Mouse (Mus musculus) erythroblast, embryonic 14.5 days (primary cell): ENCODE data around the gene Cyp4a14. TPM values are rescaled to one million over a fixed set of nuclear protein-coding genes. Genes with fewer than 3 reads are reported as not detected.
"Not testable (repeated sequence)": the region's sequence is repeated elsewhere in the genome, so short reads cannot be mapped to it uniquely, and the experiment has no call there.

Experiments used
- H3K27me3 ChIP-seq: 2 replicates; pipeline ENCODE4 v1.6.1; 2012; ENCODE audit warnings: inconsistent platforms; ENCODE audit not compliant: control insufficient read depth
- H3K36me3 ChIP-seq: 2 replicates; pipeline ENCODE4 v1.6.1; 2012; ENCODE audit warnings: mild to moderate bottlenecking, inconsistent platforms; ENCODE audit not compliant: control insufficient read depth
- H3K4me1 ChIP-seq: 2 replicates; pipeline ENCODE4 v1.6.1; 2012; ENCODE audit warnings: inconsistent platforms; ENCODE audit not compliant: control insufficient read depth
- H3K4me3 ChIP-seq: replicated peaks from 2 replicates; pipeline ENCODE3; 2012; ENCODE audit warnings: moderate library complexity, mild to moderate bottlenecking, inconsistent platforms
- H3K9me3 ChIP-seq: 2 replicates; pipeline ENCODE4 v1.6.1; 2012; ENCODE audit warnings: low read length, inconsistent platforms, mixed read lengths; ENCODE audit not compliant: control insufficient read depth
- GATA1 ChIP-seq: IDR thresholded peaks from 2 replicates; pipeline ENCODE4 v1.6.1; 2012; ENCODE audit warnings: low read length, inconsistent platforms, mixed read lengths
- TAL1 ChIP-seq: IDR thresholded peaks from 3 replicates; pipeline ENCODE4 v1.6.1; 2012; ENCODE audit warnings: low read length, inconsistent platforms, mixed read lengths
- polyA plus RNA-seq: library from polyadenylated mRNA; stranded (reverse); fragments of >175 nt; gene quantifications from 2 replicates; pipeline ENCODE4 v1.2.3, GENCODE M21; 2012

Gene Cyp4a14
- not detected in 2 replicates for polyA plus RNA-seq

GRCm38 (mm10) chr4:115496001-115496400, at the start of gene Cyp4a14:
TSS of gene Cyp4a14 (minus strand) at chr4:115496142.
- H3K4me3 ChIP-seq = no peak within 1 kb of the TSS
- H3K9me3 ChIP-seq = no peaks in the 10 kb centered on the region
- H3K27me3 ChIP-seq = no peaks in the 10 kb centered on the region
- no peaks in the 10 kb centered on the region for H3K4me1 ChIP-seq
- TF ChIP-seq GATA1 (no peak), TAL1 (no peak)
- H3K36me3 ChIP-seq = no peaks in the 10 kb centered on the region

- TF ChIP-seq GATA1 (no peak), TAL1 (no peak)
These were observed 49.2 kb upstream of the Cyp4a14 start for GRCm38 (mm10) chr4:115545101-115545500.

GRCm38 (mm10) chr4:115521766-115522165, 25.8 kb upstream of the Cyp4a14 start:
- no peaks in the 10 kb centered on the region for H3K4me1 ChIP-seq
- no peaks in the 10 kb centered on the region for H3K36me3 ChIP-seq
- H3K27me3 ChIP-seq = no peaks in the 10 kb centered on the region
- no peak for TF ChIP-seq TAL1
- TF ChIP-seq GATA1 = no peak
- no peak overlapping the region for H3K4me3 ChIP-seq
- H3K9me3 ChIP-seq = no peaks in the 10 kb centered on the region

More at GRCm38 (mm10) chr4:115545101-115545500, 49.2 kb upstream of the Cyp4a14 start:
- Histone ChIP-seq H3K36me3 (no peaks in the 10 kb centered on the region), H3K27me3 (no peaks in the 10 kb centered on the region), H3K4me3 (no peak overlapping the region), H3K9me3 (peaks cover 4% of the 10 kb centered on the region; the same call in 1 of the 2 replicates), H3K4me1 (no peaks in the 10 kb centered on the region)

DNA sequence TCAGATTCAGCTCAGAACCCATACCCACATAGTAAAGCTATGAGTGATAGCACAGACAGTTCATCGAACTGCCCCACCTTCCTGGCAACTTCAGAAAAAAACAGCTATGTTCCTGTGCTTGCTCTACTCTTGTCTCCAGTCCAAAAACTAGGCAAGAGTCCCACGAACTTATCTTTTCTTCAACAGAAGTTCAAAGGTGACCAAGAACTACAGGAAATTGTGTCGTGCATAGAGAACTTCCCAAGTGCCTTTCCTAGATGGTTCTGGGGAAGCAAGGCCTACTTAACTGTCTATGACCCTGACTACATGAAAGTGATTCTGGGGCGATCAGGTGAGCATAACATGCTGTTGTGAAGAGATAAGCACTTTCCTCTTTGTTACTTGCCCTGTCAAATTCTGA, 23.5 kb upstream of the Cyp4a14 start:
- no peaks in the 10 kb centered on the region for H3K27me3 ChIP-seq
- no peak for TF ChIP-seq GATA1
- TF ChIP-seq TAL1 = no peak
- no peaks in the 10 kb centered on the region for H3K9me3 ChIP-seq
- H3K4me3 ChIP-seq = no peak overlapping the region
- no peaks in the 10 kb centered on the region for H3K36me3 ChIP-seq
- H3K4me1 ChIP-seq = no peaks in the 10 kb centered on the region

DNA sequence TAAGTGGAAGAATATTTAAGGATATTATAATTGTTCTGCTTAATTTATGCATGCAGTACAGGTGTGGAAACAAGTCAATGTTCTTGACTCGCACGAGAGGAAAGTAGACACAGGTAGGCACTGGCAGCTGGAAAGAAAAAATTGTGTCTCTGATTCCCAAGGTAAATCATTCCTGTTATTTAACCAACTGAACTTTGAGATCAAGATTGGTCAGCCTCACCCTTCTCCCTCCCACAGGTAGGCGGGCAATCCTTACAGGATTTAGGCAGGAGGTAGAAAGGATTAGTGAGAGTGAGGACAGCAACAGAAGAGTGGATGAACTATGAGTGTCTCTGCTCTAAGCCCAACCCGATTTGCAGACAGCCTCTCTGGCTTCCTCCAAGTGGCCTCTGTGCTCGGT, 22.1 kb upstream of the Cyp4a14 start, which contains the start of gene Cyp4a10:
Gene Cyp4a10 (plus strand): TSS at position 265 of the 400 bp plus-strand sequence.
- H3K27me3 ChIP-seq, H3K4me3 ChIP-seq, H3K36me3 ChIP-seq: not testable (repeated sequence)

DNA sequence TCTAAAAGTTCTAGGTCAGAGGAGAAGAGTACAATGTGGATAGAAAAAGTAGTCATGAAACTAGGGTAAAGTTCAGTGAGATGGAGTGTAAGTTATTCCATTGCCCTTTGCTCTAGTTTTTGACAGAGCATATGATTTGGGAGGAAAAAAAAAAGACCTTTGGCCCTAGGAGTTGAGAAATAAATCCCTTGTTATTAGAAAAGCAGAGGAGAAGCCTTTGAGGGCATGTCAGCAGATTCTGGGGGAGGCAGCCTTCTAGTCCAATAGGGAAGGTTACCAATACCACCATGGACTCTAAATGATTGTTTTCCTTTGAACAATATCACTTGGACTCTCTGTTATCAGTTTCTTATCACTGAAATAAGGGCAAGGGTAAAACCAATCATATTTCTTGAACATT, 18.0 kb upstream of the Cyp4a14 start:
- not testable (repeated sequence) for H3K9me3 ChIP-seq, H3K4me3 ChIP-seq, H3K36me3 ChIP-seq, H3K27me3 ChIP-seq, H3K4me1 ChIP-seq

More for the DNA sequence above, 22.1 kb upstream of the Cyp4a14 start, which contains the start of gene Cyp4a10:
- H3K9me3 ChIP-seq, H3K4me1 ChIP-seq: not testable (repeated sequence)

DNA sequence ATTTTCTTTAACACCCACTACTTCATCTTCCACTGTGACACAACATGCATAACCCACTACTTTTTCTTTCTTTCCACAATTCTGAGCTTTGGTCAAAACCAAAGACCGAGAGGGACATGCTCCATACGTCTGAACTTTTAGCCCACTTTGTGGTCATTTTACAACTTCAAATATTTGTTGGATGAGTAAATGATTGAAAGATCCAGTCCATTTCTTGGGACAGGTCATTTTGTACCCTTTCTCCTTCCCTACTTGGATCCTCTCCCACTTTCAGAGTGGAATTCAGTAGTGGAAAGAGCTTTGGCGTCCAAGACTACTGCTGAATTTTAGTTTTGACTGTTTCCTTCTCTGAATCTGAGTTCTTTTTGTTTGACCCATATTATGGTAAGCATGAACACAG, 1.5 kb upstream of the Cyp4a14 start:
- Histone ChIP-seq H3K27me3 (no peaks in the 10 kb centered on the region), H3K36me3 (no peaks in the 10 kb centered on the region), H3K4me1 (no peaks in the 10 kb centered on the region), H3K4me3 (no peak overlapping the region), H3K9me3 (no peaks in the 10 kb centered on the region)
- no peak for TF ChIP-seq GATA1
- no peak for TF ChIP-seq TAL1

DNA sequence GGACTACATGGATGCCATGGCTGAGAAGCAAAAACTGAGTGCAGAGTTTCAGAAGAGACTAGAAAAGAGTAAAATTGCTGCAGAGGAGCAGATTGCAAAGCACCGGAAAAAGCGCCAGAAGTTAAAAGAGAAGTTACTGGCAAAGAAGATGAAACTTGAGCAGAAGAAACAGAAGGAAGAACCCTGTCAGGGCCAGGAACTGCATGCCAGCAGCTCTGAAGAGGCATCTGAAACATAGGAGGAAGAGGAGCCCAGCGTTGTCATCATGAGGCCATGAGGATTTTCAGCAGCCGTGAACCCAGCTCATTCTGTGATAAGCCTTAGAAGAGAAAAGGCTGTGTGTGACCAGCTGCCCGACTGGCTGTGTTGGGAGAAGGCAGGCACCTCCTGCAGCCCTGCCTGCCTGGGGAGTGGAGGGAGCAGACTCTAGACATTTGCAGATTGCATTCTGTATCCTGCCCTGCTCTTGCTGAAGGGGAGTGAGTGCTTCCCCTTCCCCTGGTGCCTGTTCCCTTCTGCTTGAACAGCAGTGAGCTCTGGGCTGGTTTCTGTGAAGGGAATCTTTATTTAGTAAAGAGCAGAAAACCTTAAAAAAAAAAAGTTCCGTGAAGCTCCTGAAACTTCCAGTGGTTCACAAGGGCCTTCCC, 14.8 kb downstream of the Cyp4a14 start:
- Histone ChIP-seq H3K36me3 (no peaks in the 10 kb centered on the region), H3K4me3 (no peak overlapping the region), H3K4me1 (no peaks in the 10 kb centered on the region), H3K27me3 (no peaks in the 10 kb centered on the region), H3K9me3 (no peaks in the 10 kb centered on the region)
- TF ChIP-seq TAL1 (no peak), GATA1 (no peak)

GRCm38 (mm10) chr4:115476051-115476450, 19.9 kb downstream of the Cyp4a14 start:
- H3K9me3 ChIP-seq, H3K4me1 ChIP-seq, H3K27me3 ChIP-seq, H3K36me3 ChIP-seq, H3K4me3 ChIP-seq: not testable (repeated sequence)

DNA sequence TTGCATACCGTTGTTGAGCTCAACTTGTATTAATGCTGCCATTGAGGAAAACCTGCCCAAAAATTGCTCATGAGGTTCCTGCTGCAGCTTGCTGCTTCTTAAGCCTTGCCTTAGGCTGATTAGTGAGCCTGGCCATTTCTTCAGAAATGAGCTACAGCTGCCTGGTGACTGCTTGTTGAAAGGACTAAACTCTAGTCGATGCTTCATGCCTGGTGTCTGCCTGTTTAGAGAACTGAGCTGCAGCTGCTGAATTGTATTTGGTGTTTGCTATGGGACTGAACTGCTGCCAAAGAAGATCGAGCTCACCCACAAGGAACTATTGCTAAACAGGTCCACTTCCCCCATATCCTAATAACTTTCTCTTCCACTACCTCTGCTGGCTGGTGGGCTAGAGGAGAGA, 22.4 kb downstream of the Cyp4a14 start:
- not testable (repeated sequence) for H3K4me1 ChIP-seq, H3K9me3 ChIP-seq, H3K27me3 ChIP-seq, H3K36me3 ChIP-seq, H3K4me3 ChIP-seq
